Mouse (Mus musculus) right cerebral cortex, postnatal 25 days (tissue): ENCODE results near the gene Fut2.
"Not testable (repeated sequence)": the region's sequence is repeated elsewhere in the genome, so short reads cannot be mapped to it uniquely, and the experiment has no call there.

Experiments used
- DNase-seq: peaks from one replicate; pipeline ENCODE4 v3.0.0; 2022

Fut2 gene

DNA sequence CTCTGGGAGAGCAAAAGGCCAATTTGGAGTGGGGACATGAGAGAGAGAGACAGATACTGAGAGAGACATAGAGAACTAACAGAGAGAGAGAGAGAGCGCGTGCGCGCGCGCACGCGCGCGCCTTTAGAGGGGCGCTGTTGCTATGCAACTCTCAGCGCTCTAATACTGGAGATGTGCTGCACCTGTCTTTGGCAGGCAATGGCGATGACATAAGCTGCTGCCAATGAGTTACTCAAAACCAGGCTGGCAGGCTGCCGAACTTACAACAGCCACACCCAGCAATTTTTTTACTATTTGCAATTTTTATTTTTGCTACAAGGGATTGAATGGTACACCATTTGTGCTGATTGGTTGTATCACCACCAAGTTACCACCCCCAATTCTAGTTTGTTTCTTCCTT lies 1.6 kb upstream of the Fut2 start:
- DNase-seq: peak; percentile 31

DNA sequence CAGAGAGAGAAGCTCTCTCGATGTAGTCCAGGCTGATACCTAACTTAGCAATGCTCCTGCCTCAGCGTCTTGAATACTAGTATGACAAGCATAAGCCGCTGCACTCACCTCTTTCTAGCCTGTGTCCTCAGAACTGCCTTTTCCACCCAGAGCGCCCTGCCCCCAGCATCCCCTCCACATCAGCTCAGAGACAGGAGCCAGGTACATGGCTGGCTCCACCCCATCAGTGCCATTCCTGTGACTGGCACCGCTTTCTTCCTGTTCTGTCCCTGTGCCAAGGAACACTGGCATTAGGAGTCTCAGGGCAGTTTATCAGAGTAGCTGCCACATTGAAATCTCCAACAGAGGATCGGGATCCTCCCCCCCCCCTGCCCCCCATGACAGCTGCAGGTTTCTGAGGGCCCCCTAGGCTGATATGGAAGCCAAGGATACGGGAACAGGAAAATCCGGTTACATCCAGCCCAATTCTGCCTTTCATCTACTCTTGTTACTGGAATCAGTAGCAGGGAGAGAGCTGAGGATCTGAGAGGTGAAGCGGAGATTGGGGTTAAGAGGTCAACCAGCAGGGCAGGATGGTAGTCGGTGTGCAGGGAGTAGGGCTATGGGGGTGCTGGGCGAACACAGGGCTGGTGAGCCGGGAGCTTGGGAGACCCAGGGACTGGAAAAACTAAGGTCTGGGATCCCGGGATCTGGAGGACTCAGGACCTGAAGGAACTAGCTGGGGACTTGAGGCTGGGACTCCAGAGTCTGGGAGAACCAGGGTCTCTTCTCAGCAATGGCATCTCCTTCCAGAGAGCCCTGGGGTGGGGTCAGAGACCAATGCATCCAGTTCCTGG lies 673 bp downstream of the Fut2 start:
- no peak for DNase-seq

DNA sequence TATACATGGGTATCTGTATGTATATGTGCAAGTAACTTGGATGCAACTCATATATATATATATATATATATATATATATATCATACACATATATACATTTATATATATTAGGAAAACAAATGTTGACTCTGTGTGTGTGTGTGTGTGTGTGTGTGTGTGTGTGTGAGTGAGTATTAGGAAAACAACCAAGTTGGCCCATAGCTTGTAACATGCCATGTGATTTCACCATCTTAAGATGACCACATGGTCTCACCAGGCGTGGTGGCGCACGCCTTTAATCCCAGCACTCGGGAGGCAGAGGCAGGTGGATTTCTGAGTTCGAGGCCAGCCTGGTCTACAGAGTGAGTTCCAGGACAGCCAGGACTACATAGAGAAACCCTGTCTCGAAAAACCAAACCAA lies 4.5 kb downstream of the Fut2 start:
- DNase-seq: not testable (repeated sequence)

DNA sequence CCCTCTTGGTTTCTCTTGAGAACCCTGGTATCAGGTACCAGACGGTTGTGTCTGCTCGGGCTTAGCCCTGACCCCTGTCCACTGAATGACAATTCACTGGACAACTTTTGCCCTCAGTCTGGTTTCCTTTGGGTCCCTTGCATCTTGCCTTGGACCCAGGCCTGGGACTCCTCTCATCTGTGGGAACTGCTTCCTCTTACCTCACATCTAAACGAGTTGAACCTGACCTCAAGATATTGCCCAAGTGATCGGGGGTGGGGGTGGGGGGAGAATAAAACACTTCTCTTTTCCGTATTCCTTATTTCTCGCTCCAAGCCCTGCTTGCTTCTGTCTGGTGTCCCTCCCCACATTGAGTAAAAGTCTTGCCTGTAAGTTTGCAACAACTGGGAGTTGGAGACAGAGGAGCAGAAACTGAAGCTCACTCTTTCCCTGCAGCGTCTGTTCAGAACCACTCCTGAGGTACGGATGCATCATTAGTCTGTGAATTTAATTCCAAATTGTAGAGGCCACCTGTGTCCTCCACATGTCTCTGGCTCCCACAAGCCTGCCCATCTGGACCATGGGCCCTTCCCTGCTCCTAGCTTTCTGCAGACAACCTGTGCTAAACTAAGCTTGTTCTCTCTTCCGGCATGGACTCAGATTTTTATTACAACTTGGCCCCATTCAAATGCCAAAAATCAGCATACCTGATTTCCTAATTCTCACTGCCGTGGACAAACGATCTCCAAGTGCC lies 5.3 kb downstream of the Fut2 start:
- no peak for DNase-seq

DNA sequence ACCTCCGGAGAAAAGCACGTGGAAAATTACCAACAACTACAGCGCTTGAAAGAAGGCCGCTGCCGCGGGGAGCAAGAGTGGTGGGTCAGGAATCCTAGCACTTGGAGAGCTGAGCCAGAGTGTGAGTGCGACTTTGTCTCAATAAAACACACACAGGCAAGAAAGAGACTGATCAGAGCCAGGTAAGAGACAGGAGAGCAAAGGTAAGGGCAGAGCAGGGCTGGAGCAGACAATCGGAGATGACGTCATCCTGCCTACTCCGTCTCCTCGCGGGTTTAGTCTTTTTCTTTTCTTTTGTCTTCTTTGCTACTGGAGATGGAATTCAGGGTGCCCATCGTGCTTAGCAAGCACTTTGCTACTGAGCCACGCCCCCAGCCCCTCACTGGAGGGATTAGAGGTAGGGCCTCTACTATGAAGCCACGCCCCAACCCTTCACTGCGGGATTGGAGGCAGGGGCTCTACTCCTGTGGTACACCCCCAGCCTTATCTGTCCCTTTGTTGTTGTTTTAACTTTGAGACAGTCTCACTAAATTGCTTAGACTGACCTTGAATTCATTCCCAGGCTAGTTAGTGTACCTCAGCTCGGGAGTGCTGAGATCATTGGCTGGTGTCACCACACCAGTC lies 11.7 kb downstream of the Fut2 start:
- DNase-seq: no peak

DNA sequence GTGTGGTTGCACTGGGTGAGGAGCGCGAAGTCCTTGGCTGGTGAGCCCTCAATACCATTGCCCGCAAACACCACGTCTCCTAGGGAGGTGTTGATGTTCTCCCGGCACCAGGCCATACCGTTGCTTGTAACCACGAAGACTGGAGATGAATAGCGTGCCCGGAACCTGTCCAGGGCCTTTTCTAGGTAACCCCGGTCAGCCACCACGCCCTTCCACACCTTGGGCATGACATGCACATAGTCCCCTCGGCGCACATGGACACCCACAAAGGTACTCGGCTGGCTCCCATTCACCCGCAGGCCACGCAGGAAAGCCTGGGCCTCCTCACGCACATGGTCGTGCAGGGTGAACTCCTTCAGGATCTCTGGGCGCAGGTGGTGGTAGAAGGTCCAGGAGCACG lies 15.7 kb downstream of the Fut2 start:
- DNase-seq: not testable (repeated sequence)

DNA sequence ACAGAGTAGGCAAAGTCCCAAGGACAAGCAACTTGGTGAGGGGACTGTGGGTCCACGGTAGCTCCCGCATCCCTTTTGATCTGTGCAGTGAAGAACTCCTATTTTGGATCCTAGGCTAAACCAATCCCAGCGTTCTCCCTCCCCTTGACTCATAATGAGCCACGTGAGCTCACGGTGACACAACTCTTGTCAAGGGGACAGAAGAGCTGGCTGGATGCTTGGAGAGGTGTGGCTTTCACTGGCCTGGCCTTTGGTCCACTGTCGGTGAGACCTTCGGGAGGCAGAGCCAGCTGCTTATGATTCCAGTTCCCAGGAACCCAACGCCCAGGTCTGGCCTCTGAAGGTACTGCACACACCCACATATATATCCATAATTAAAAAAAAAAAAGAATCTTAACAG lies 16.8 kb downstream of the Fut2 start:
- DNase-seq: no peak

DNA sequence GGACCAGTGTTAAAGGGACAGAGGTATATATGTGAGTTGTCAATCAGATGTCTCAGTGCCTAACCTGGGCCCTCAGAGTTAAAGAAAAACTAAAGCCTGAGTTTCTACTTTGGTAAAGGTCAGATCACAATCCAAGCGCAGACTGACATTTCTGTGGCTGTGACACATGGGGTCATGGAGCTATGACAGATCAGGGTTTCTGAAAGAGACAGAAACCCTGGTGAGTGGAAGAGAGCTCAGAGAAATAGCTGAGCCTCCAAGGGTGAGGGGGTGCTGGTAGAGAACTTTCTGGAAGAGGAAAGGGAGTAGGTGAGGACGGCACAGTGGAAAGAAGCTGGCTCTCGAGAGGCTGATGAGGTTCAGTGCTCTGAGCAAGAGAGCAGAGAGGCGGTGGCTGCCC lies 19.5 kb downstream of the Fut2 start:
- no peak for DNase-seq

DNA sequence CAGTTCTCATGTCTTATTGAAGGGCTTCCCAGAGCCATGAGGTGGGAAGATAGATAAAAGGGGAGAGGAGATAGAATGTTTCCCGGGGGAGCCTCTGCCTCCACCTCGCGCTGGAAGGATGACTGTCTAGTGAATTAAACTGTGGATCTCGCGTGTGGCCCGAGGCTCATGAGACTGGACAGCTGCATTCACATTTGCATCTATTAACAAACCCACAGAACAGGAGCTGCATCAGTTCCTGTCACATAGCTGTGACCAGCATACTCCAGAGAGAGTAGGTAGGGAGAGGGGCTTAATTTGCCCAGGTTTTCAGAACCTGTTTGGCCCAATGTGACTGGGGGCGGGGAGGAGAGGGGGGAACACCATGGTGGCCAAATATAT lies 20.6 kb downstream of the Fut2 start:
- DNase-seq: no peak

DNA sequence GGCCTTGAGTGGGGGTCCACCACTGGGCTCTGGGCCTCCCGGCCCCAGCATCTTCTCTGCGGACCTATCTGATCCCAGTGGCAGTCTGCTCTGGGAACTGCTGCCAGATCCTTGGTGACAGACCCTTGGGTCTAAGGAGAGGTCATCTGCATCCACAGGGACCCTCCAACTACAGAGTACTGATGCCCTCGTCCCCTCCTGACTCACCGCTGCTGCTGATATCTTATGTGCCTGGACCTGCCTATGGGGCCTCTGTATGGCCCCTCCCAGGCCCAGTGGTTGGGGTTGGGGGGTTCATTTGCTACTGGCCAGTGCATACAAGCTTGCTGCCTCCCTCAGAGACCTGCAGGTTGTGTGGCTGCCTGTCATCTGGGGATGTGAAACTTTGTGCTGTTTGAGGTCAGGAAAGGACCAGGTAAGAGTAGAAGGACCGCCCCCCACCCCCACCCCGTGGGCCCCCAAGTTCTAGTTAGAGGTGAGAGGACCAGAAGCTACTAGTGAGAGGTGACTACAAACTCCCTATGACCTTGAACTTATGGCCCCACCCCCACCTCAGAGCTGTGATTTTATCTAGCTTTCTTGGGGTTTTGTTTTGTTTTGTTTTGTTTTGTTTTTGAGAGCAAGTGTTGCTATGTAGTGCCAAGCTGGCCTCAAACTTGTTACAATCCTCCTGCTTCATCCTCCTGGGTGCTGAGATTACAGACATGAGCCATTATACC lies 21.2 kb downstream of the Fut2 start:
- DNase-seq: no peak

DNA sequence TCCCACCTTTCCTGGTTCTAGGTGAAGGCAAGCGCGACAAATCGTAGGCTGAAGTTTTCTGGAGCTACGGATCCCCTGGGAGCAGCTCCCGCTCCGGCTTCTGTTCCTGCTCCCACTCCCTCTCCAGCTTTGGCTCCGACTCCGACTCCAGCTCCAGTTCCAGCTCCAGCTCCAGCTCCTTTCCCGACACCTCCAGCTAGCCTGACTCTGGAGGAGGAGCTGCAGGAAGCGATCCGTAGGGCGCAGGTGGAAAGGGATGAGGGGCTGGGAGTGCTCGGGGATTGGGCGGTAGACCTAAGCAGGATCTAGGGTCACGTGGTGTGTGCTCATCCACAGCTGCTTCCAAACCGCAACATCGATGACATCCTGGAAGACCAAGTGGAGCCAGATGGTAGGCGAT lies 22.0 kb downstream of the Fut2 start:
- DNase-seq: peak; percentile 75

DNA sequence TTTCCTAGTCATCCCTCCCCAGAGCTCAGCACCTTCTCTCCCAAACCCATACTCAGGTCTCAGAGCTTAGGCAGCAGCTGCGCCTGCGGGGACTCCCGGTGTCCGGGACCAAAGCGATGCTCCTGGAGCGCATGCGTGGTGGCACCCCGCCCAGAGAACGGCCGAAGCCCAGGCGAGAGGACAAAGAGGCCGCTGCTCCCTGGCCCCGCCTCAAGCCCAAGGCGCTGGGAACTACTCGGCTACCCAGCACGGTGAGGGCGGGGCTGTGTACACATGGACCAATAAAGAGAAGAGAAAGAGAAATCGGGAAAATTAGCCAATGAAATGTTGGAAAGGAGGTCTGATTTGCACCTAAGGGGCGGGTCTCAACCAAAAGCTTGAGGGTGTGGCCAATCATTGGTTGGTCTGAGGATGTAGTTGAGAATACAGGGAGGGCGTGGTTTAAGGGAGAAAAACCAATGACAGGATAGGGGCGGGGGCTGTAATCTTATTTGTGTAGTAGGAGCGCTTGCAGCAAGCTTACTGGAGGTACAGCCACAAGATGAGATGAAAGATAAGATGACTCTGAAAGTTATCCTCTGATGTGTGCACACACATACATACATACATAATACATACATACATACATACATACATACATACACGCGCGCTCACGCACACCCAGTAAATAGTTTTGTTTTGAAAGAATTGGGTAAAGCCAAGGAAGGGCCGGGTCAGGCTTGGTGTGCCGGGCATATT lies 22.6 kb downstream of the Fut2 start:
- peak; percentile 90 for DNase-seq

DNA sequence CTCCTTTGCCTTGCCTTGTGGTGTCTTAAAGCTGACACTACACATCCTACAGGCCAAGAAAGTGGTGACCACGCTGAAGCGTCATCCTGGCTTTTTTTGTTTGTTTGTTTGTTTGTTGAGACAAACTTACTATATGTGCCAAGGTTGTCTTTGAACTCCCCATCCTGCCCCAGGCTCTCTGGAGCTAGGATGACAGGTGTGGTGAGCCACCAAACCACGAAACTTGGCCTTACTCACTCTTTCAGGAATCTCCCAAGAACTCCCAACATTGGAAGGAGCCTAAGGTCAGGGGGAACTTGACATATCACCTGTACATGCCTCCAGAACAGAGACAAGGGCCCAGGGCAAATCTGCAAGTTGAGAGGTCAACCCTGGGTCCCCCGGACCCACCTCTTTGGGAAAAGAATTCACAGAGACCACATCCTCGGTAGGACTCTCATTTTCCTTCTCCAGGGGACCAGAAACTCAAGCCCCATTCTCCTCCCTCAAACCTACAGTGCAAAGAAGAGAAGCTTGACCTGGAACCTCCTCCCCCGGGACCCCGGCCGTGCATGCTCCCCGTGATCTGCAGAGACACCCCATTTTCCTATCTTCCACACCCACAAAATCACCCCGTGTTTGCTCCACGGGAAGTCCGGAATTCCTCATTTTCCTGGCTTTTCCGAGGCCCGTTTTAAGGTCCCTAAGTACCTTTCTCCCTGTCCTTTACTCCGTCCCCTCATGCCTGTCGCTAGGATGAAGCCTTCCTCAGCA lies 23.5 kb downstream of the Fut2 start:
- no peak for DNase-seq

DNA sequence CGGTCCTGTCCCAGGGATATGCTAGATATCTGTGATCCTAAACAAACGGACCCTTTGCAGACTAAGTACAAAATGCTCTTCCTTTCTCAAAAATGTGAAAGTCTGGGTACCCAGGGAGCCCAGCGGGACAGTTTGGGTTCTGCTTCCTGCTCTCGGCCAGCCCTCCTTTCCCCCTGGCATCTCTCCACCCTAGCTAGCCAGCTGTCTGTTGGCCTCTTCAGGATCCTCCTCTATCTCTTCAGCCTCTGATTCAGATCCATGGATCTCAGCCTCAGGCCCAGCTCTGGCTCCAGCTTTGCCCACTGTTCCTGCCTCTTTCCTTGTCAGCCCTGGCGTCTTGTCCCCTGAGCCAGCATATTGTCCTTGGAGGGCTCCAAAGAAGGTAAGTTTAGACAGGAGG lies 24.1 kb downstream of the Fut2 start:
- no peak for DNase-seq

DNA sequence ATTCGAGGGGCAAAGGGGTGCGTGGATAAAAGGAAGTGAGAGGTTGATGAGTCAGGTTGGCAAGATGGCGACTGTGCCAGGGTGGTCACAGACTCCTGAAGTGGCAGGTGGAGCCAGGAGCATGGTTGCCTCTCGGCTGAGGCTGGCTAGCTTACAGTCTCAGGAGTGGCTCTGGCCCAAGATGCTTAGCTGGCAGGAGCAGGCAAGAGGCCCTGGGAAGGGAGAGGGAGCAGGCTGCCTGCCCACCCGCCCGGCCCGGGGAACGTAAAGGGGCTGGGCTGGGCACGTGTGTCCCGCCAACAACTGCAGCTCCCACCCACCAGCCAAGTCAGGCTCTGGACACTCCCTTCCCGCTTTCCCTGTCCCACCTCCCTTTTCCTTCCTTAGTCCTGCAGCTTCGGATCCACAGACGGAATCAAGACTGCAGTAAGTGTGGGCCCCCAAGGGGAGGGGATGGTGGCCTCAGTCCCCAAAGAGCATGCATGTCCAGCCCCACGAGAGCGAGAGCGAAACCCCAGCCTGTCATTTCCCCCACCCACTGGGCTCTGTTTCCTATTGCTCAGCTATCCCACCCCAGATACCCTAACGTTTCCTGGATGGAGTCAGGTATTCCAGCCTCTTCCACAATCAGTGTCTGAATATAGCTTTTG lies 24.7 kb downstream of the Fut2 start:
- DNase-seq: no peak

DNA sequence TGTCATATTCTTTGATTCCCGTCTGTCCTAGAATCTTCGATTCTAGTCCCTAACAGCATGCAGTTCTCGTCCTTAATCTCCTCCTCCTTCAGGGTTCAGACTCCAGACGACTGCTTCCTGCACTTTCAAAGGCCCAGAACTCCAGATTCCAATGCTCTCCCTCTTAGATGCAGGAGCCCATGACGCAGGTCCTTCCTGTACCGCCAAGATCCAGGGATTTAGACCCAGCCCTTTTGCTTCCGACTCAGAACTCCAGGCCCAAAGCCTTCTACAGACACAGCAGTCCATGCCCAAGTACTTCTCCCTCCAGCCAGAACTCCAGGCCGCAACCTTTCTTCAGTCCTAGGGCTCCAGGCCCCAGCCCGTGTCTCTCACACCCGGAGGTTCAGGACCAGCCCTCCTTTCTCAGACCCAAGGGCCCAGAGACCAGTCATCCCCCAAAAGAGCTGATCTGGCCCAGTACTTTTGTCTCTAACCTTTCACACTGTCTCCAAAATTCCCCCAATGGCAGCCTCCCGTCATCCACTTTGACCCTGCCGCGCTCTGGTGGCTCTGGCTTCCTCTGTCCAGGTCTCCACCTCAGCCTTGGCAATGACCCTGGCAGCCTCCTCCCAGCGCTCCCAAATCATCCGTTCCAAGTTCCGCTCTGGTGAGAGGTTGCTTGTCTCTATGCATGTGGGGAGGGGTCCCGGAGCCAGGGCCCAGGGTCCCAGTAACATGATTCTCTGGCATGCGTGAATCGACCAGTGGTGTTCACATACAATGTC lies 25.8 kb downstream of the Fut2 start:
- no peak for DNase-seq

DNA sequence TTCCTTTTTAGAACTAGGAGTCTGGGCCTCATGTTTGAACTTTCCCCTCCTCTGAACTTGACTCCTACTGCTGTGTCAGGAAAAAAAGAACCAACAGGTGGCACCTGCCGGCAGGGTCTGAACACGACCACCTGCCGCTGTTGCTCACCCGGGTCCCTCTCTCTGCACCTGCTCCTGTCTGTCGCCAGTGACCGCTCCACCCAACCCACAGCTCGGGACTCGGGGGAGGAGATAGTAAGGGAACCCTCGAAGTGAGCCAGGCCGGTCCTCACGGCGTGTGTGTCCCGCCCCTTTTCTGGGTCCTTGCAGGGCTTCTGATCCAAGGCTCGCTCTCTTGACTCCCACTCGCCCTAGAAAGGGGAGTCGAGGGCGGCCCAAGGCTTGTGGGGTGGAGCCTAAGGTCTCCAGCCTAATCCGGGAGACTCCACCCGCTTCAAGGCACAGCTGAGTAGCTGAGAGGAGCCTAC lies 26.6 kb downstream of the Fut2 start, which contains the start of gene Mamstr:
Gene Mamstr (plus strand): TSS at position 417 of the 467 bp plus-strand sequence.
- DNase-seq: no peak

DNA sequence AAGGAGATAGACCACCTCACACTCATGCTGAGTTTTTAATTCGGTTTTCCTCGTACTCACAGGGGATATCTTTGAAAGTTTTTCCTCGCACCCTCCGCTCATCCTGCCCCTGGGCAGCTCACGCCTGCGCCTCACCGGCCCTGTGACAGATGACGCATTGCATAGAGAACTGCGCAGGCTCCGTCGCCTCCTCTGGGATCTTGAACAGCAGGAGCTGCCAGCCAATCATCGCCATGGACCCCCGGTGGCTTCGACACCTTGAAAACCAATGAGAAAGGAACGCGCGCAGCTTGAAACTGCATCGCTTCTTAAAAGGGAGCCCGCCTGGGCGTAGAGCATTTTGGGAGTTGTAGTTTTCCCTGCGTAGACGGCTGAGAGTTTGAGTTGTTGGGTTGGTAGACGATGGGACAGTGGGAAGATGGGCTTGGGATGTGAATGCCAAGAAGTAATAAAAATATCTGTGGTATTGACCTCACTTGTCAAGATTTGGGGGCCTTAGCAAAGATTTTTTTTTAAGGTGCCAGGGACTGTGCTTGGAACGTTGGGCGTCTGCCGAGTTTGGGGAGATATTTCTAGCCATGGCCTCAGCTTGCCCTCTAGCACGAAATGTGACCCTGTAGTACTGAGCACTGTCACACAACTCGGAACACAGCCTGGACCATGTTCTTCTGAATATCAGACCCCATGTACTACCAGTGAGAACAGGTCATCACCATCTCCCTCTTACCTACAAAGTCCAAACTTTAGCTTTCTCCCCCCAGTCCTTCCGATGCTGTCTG lies 27.4 kb downstream of the Fut2 start:
- DNase-seq: peak; percentile 94

DNA sequence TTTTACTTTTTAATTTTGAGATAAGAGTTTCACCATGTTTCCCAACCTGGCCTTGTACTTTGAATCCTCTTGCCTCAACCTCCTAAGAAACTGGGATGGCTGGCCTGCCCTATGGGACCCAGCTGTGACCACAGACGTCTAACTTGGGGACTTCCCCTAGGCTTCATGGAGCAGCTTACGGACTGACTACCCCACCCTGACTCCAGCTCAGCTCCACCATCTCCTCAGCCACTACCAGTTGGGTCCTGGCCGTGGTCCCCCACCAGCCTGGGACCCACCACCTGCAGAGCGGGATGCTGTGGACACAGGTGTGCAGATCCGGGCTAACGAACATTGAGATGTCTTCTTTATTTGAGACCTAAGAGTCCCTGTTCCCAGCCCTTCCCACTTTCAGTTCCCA lies 28.5 kb downstream of the Fut2 start:
- no peak for DNase-seq
